Mouse (Mus musculus): ENCODE measurements around the gene Gm17359.

GRCm38 (mm10) chr3:79494028-79494427 lies 157.6 kb downstream of the Gm17359 start:
- no peak for TF ChIP-seq CTCF (IDR thresholded peaks at IDR 0.05; ENCODE audit: low read depth)
- TF ChIP-seq EP300 (IDR thresholded peaks at IDR 0.05; ENCODE audit: low read depth), result no peak

All from heart, postnatal 0 days (tissue).